Mouse (Mus musculus) lung, adult 18-20 months (tissue): ENCODE data around the gene Gm10644.
A peak's percentile ranks its signal among the peaks of the same experiment; 100 is the strongest.
"Not testable (repeated sequence)": the region's sequence is repeated elsewhere in the genome, so short reads cannot be mapped to it uniquely, and the experiment has no call there.

ENCODE experiments used
- DNase-seq, 2 experiments: peaks; one replicate each; pipeline ENCODE4 v3.0.0; 2022; ENCODE audit warnings: mixed read lengths in 2 of 2

Gene Gm10644

GRCm38 (mm10) chr8:83955106-83955957 is at the start of gene Gm10644, which contains the start of gene Asf1b:
Gene Gm10644 (minus strand): TSS chr8:83955205.
Gene Asf1b (plus strand): TSS chr8:83955507.
- DNase-seq, result peak; percentile 99 to 100

GRCm38 (mm10) chr8:84004533-84005201 is 49.7 kb upstream of the Gm10644 start:
- DNase-seq, result peak; percentile 95 to 96

GRCm38 (mm10) chr8:84003612-84004246 is 48.7 kb upstream of the Gm10644 start:
- DNase-seq, result no peak

- no peak for DNase-seq
These were observed 48.1 kb upstream of the Gm10644 start for GRCm38 (mm10) chr8:84002957-84003611.

GRCm38 (mm10) chr8:84001281-84002000 is 46.4 kb upstream of the Gm10644 start, which contains the start of gene 1700067K01Rik:
Gene 1700067K01Rik (plus strand): TSS chr8:84001502.
- no peak for DNase-seq

GRCm38 (mm10) chr8:83999825-84000224 is 44.8 kb upstream of the Gm10644 start:
- DNase-seq, result no peak

GRCm38 (mm10) chr8:83999057-83999705 is 44.2 kb upstream of the Gm10644 start:
- no peak for DNase-seq

GRCm38 (mm10) chr8:83998231-83999056 is 43.4 kb upstream of the Gm10644 start:
- DNase-seq, result peak; percentile 54 to 60

- DNase-seq, result no peak
These were observed 42.6 kb upstream of the Gm10644 start, which contains the start of gene Samd1 for GRCm38 (mm10) chr8:83997511-83998141. Gene Samd1 (plus strand): TSS chr8:83997672.

- peak; percentile 91 to 93 for DNase-seq
These were observed 41.8 kb upstream of the Gm10644 start for GRCm38 (mm10) chr8:83996567-83997505.

- DNase-seq, result no peak
These were observed 41.0 kb upstream of the Gm10644 start for GRCm38 (mm10) chr8:83995973-83996372.

GRCm38 (mm10) chr8:83994030-83994429 is 39.0 kb upstream of the Gm10644 start:
- no peak for DNase-seq

- no peak for DNase-seq
These were observed 37.5 kb upstream of the Gm10644 start for GRCm38 (mm10) chr8:83992488-83992887.

- no peak for DNase-seq
These were observed 35.2 kb upstream of the Gm10644 start for GRCm38 (mm10) chr8:83990170-83990569.

- no peak for DNase-seq
These were observed 34.2 kb upstream of the Gm10644 start for GRCm38 (mm10) chr8:83989243-83989642.

- not testable (repeated sequence) for DNase-seq
These were observed 28.2 kb upstream of the Gm10644 start for GRCm38 (mm10) chr8:83983222-83983621.

GRCm38 (mm10) chr8:83982449-83982848 is 27.4 kb upstream of the Gm10644 start:
- no peak for DNase-seq

GRCm38 (mm10) chr8:83981533-83981932 is 26.5 kb upstream of the Gm10644 start:
- DNase-seq, result no peak

- no peak for DNase-seq
These were observed 25.8 kb upstream of the Gm10644 start for GRCm38 (mm10) chr8:83980845-83981244.
